Mouse (Mus musculus): ENCODE measurements at regions not wholly inside any gene's neighbourhood (a gene's known extent, or its start where the extent isn't known, plus 50 kb on each side); places are given as distances from the start of the nearest gene placed in this dataset.

- DNase-seq (ENCODE audit: low spot score), result no peak
These were observed 268.5 kb downstream of the Dio2 start for GRCm38 (mm10) chr12:90469754-90470153.

GRCm38 (mm10) chr12:90460121-90460520 lies 278.1 kb downstream of the Dio2 start:
- no peak for DNase-seq (ENCODE audit: low spot score)

GRCm38 (mm10) chr12:90440672-90441071 lies 297.6 kb downstream of the Dio2 start:
- no peak for DNase-seq (ENCODE audit: low spot score)

- no peak for DNase-seq (ENCODE audit: low spot score)
These were observed 312.8 kb downstream of the Dio2 start for GRCm38 (mm10) chr12:90425276-90426063.

- no peak for DNase-seq (ENCODE audit: low spot score)
These were observed 320.5 kb downstream of the Dio2 start for GRCm38 (mm10) chr12:90417590-90418221.

GRCm38 (mm10) chr12:90408716-90409115 lies 329.5 kb downstream of the Dio2 start:
- DNase-seq (ENCODE audit: low spot score), result no peak

GRCm38 (mm10) chr12:90398564-90398963 lies 339.7 kb downstream of the Dio2 start:
- DNase-seq (ENCODE audit: low spot score), result peak; percentile 60
